Mouse (Mus musculus) kidney, adult 9 months (tissue): ENCODE results near the gene Ccnd3.
A peak's percentile ranks its signal among the peaks of the same experiment; 100 is the strongest.

Source experiments
- DNase-seq: peaks from one replicate; pipeline ENCODE4 v3.0.0; 2022

Gene Ccnd3

GRCm38 (mm10) chr17:47516232-47516631 lies 11.4 kb downstream of the Ccnd3 start:
- DNase-seq: no peak

- DNase-seq: no peak
Measured at GRCm38 (mm10) chr17:47518205-47518604, 13.4 kb downstream of the Ccnd3 start.

GRCm38 (mm10) chr17:47521551-47522258 lies 16.9 kb downstream of the Ccnd3 start:
- DNase-seq: peak; percentile 41

- DNase-seq: no peak
Measured at GRCm38 (mm10) chr17:47522536-47522935, 17.7 kb downstream of the Ccnd3 start.

GRCm38 (mm10) chr17:47523211-47523682 lies 18.4 kb downstream of the Ccnd3 start:
- no peak for DNase-seq

GRCm38 (mm10) chr17:47524055-47524454 lies 19.2 kb downstream of the Ccnd3 start:
- DNase-seq: no peak

- DNase-seq: no peak
Measured at GRCm38 (mm10) chr17:47524991-47525390, 20.1 kb downstream of the Ccnd3 start.

- no peak for DNase-seq
Measured at GRCm38 (mm10) chr17:47526856-47527520, 22.1 kb downstream of the Ccnd3 start.

GRCm38 (mm10) chr17:47527581-47528300 lies 22.9 kb downstream of the Ccnd3 start:
- no peak for DNase-seq

GRCm38 (mm10) chr17:47528919-47529318 lies 24.1 kb downstream of the Ccnd3 start:
- DNase-seq: no peak

- DNase-seq: no peak
Measured at GRCm38 (mm10) chr17:47529595-47529994, 24.7 kb downstream of the Ccnd3 start.

GRCm38 (mm10) chr17:47531387-47531818 lies 26.6 kb downstream of the Ccnd3 start:
- no peak for DNase-seq

GRCm38 (mm10) chr17:47532364-47532763 lies 27.5 kb downstream of the Ccnd3 start:
- no peak for DNase-seq

- DNase-seq: no peak
Measured at GRCm38 (mm10) chr17:47533691-47534090, 28.8 kb downstream of the Ccnd3 start.

GRCm38 (mm10) chr17:47535812-47536236 lies 31.0 kb downstream of the Ccnd3 start:
- no peak for DNase-seq

- no peak for DNase-seq
Measured at GRCm38 (mm10) chr17:47538049-47538448, 33.2 kb downstream of the Ccnd3 start.

GRCm38 (mm10) chr17:47539128-47539527 lies 34.3 kb downstream of the Ccnd3 start:
- no peak for DNase-seq

- no peak for DNase-seq
Measured at GRCm38 (mm10) chr17:47542061-47542460, 37.2 kb downstream of the Ccnd3 start.

GRCm38 (mm10) chr17:47543051-47543650 lies 38.3 kb downstream of the Ccnd3 start:
- DNase-seq: no peak

- DNase-seq: no peak
Measured at GRCm38 (mm10) chr17:47545154-47545553, 40.3 kb downstream of the Ccnd3 start.

GRCm38 (mm10) chr17:47545861-47546331 lies 41.0 kb downstream of the Ccnd3 start:
- DNase-seq: no peak

GRCm38 (mm10) chr17:47551049-47551448 lies 46.2 kb downstream of the Ccnd3 start:
- DNase-seq: no peak

- no peak for DNase-seq
Measured at GRCm38 (mm10) chr17:47552994-47553393, 48.1 kb downstream of the Ccnd3 start.
